Mouse (Mus musculus) embryonic facial prominence, embryonic 11.5 days (tissue): Measurements from ENCODE around the gene 2700049A03Rik. TPM values are rescaled to one million over a fixed set of nuclear protein-coding genes. Genes with fewer than 3 reads are reported as not detected.

Experiments used
- ATAC-seq: fragments of 200-750 bp; cut with Nextera tagmentation; replicated peaks from 2 replicates; pipeline ENCODE4 v1.8.0; 2017; ENCODE audit warnings: low read depth; ENCODE audit not compliant: insufficient number of reproducible peaks, low FRiP score, low TSS enrichment
- DNase-seq: peaks from one replicate; pipeline ENCODE4 v3.0.0-alpha.2; 2015; ENCODE audit warnings: low spot score
- H3K27ac ChIP-seq: fragments of 300-500 bp; sonication (generic); replicated peaks from 2 replicates; pipeline ENCODE4 v1.5.1; 2014; ENCODE audit warnings: mild to moderate bottlenecking, low read depth, low read length, control low read depth
- H3K27me3 ChIP-seq: fragments of 300-500 bp; sonication (generic); 2 replicates; pipeline ENCODE4 v1.6.1; 2014; ENCODE audit warnings: mild to moderate bottlenecking, low read length, moderate library complexity, mixed read lengths; ENCODE audit not compliant: control insufficient read depth, insufficient read depth
- H3K36me3 ChIP-seq: fragments of 300-500 bp; sonication (generic); replicated peaks from 2 replicates; pipeline ENCODE4 v1.6.1; 2014; ENCODE audit warnings: low read depth, mild to moderate bottlenecking, low read length, moderate library complexity, mixed read lengths; ENCODE audit not compliant: control insufficient read depth, insufficient read depth
- H3K4me1 ChIP-seq: fragments of 300-500 bp; sonication (generic); 2 replicates; pipeline ENCODE4 v1.6.1; 2014; ENCODE audit warnings: low read length, mixed read lengths; ENCODE audit not compliant: control insufficient read depth, insufficient read depth
- H3K4me2 ChIP-seq: fragments of 300-500 bp; sonication (generic); 2 replicates; pipeline ENCODE4 v1.6.1; 2014; ENCODE audit warnings: low read depth, mild to moderate bottlenecking, control low read depth, low read length, moderate library complexity
- H3K4me3 ChIP-seq: fragments of 300-500 bp; sonication (generic); 2 replicates; pipeline ENCODE4 v1.5.1; 2014; ENCODE audit warnings: low read depth, low read length, control low read depth
- H3K9ac ChIP-seq: fragments of 300-500 bp; sonication (generic); replicated peaks from 2 replicates; pipeline ENCODE4 v1.6.1; 2014; ENCODE audit warnings: mild to moderate bottlenecking, control low read depth, low read length
- H3K9me3 ChIP-seq: fragments of 300-500 bp; sonication (generic); replicated peaks from 2 replicates; pipeline ENCODE4 v1.6.1; 2016; ENCODE audit warnings: mild to moderate bottlenecking, low read length, inconsistent platforms, mixed read lengths; ENCODE audit not compliant: control insufficient read depth
- WGBS: fragments of 180-500 bp; shearing (Covaris S2); extraction: QIAGEN DNeasy Blood & Tissue Kit; methylation state at CpG from one replicate; pipeline ENCODE4 v1.1.7; 2014; 5-methylcytosine and 5-hydroxymethylcytosine counted together
- polyA plus RNA-seq: library from polyadenylated mRNA; unstranded; fragments of >200 nt; fragmentation: Nextera tagmentation; extraction: Ambion mirVana; gene quantifications from 2 replicates; pipeline ENCODE4 v1.2.1, GENCODE M21; 2014

2700049A03Rik gene
- polyA plus RNA-seq, 1 experiment from 2014 or later, result 19.0 TPM

- H3K27ac ChIP-seq, result no peak overlapping the region
- 89% methylated on average over 8 of the region's 8 CpGs for WGBS
- no peak overlapping the region for H3K4me3 ChIP-seq
- H3K9me3 ChIP-seq, result no peaks in the 10 kb centered on the region
- no peak for DNase-seq
- H3K4me1 ChIP-seq, result no peaks in the 10 kb centered on the region
- no peak for ATAC-seq
- no peaks in the 10 kb centered on the region for H3K27me3 ChIP-seq
- no peak overlapping the region for H3K9ac ChIP-seq
- no peaks in the 10 kb centered on the region for H3K36me3 ChIP-seq
- no peak overlapping the region for H3K4me2 ChIP-seq
These were observed 139.4 kb downstream of the 2700049A03Rik start for GRCm38 (mm10) chr12:71275906-71276595.

DNA sequence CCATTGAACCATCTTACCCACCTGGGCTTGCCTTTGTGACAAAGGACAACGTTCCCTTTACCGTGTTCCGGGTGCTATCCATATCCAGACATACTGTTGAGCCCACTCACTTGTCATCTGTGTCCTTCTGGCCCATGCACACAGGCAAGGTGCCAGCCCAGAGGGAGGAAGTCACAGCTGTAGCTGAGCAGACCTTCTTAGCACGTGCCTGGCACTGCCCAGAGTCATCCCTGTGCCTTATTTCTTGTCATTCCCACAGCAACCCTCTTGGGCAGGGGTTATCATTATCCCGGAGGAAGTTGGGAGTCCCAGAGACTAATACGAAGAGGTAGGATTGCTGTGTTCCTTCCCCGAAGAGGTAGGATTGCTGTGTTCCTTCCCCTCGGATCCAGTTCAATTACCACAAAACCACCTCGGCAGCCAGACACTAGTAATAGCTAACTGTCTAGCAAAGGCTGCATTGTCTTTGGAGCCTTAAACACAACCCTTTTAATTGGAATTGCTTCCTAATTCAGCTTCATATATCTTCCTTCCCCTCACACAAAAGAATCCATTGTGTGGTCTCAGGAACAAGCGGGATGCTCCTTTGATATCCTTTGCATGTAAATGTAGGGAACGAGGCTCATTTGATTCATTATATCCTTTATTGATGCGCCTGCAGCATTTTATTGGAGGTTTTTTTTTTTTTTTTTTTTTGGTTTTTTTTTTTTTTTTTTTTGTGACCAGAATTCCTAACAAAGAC, 143.0 kb downstream of the 2700049A03Rik start:
- no peak overlapping the region for H3K27ac ChIP-seq

DNA sequence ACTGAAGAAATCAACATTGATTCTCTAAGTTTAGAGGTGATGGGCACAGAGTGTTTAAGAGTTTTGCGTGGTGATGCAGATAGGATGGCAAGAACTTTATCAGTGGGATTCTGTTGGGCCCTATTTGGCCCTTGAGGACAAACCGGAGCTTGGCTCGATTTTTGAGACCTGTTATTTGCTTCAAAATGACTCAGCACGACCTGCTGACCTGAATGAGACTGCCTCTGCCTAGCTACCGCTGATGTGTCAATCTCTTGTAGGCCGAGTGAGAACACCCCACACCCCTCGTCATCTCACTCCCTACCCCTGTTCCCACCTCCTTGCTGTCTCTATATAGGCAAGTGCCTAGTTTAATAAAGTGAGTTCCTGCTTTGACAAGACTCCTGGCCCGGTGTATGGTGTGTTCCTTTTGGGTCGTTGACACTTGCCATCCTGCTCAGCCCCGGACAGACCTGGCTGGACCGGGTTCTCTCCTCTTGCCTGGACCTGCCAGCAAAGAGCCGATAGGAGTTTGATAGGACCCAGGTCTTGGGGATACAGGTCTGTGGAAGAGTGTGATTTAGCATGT, 144.6 kb downstream of the 2700049A03Rik start:
- DNase-seq, result no peak
- Histone ChIP-seq H3K9ac (no peak overlapping the region), H3K27ac (no peak overlapping the region), H3K36me3 (no peaks in the 10 kb centered on the region), H3K27me3 (no peaks in the 10 kb centered on the region), H3K4me2 (no peak overlapping the region), H3K9me3 (no peaks in the 10 kb centered on the region; the same call in 1 of the 2 replicates), H3K4me1 (no peaks in the 10 kb centered on the region), H3K4me3 (no peak overlapping the region)
- WGBS, result 78% methylated on average over 12 of the region's 12 CpGs
- ATAC-seq, result no peak

More for the DNA sequence above, 143.0 kb downstream of the 2700049A03Rik start:
- 52% methylated on average over 12 of the region's 12 CpGs for WGBS
- Histone ChIP-seq H3K4me1 (no peaks in the 10 kb centered on the region), H3K4me2 (no peak overlapping the region), H3K9me3 (no peaks in the 10 kb centered on the region; the same call in 1 of the 2 replicates), H3K4me3 (no peak overlapping the region), H3K36me3 (no peaks in the 10 kb centered on the region), H3K27me3 (no peaks in the 10 kb centered on the region), H3K9ac (no peak overlapping the region)
- ATAC-seq (no peak), DNase-seq (no peak)

GRCm38 (mm10) chr12:71285399-71285798, 148.8 kb downstream of the 2700049A03Rik start:
- no peak overlapping the region for H3K4me3 ChIP-seq
- H3K27ac ChIP-seq, result no peak overlapping the region
- H3K27me3 ChIP-seq, result no peaks in the 10 kb centered on the region
- no peaks in the 10 kb centered on the region; the same call in 1 of the 2 replicates for H3K9me3 ChIP-seq
- H3K4me2 ChIP-seq, result no peak overlapping the region
- no peaks in the 10 kb centered on the region for H3K4me1 ChIP-seq
- no peaks in the 10 kb centered on the region for H3K36me3 ChIP-seq
- DNase-seq, result no peak
- no peak for ATAC-seq
- no peak overlapping the region for H3K9ac ChIP-seq

- no peaks in the 10 kb centered on the region for H3K4me1 ChIP-seq
- WGBS, result 71% methylated on average over 2 of the region's 2 CpGs
- ATAC-seq (no peak), DNase-seq (no peak)
- H3K27ac ChIP-seq, result no peak overlapping the region
- no peaks in the 10 kb centered on the region for H3K27me3 ChIP-seq
- H3K9ac ChIP-seq, result no peak overlapping the region
- no peak overlapping the region for H3K4me2 ChIP-seq
- no peaks in the 10 kb centered on the region for H3K36me3 ChIP-seq
- no peaks in the 10 kb centered on the region for H3K9me3 ChIP-seq
- no peak overlapping the region for H3K4me3 ChIP-seq
These were observed 153.8 kb downstream of the 2700049A03Rik start for GRCm38 (mm10) chr12:71290460-71290859.

Other genes with a start within 250 kb of the 2700049A03Rik start
- gene Actr10, start 199.0 kb upstream of the 2700049A03Rik start, polyA plus RNA-seq, result 282 and 305 TPM in 2 replicates
- gene Psma3, start 162.2 kb upstream of the 2700049A03Rik start, polyA plus RNA-seq, result 743 and 805 TPM in 2 replicates
- gene Arid4a, start 120.9 kb upstream of the 2700049A03Rik start, polyA plus RNA-seq, result 30.3 and 33.9 TPM in 2 replicates
- not detected in 2 replicates for gene Tomm20l, start 25.4 kb upstream of the 2700049A03Rik start, polyA plus RNA-seq
- gene Timm9, start 164 bp upstream of the 2700049A03Rik start, polyA plus RNA-seq, result 74.1 and 84.1 TPM in 2 replicates
- gene Dact1, start 173.0 kb downstream of the 2700049A03Rik start, polyA plus RNA-seq, result 26.6 and 28.6 TPM in 2 replicates